Mouse (Mus musculus): ENCODE measurements at regions not wholly inside any gene's neighbourhood (a gene's known extent, or its start where the extent isn't known, plus 50 kb on each side); places are given as distances from the start of the nearest gene placed in this dataset.

DNA sequence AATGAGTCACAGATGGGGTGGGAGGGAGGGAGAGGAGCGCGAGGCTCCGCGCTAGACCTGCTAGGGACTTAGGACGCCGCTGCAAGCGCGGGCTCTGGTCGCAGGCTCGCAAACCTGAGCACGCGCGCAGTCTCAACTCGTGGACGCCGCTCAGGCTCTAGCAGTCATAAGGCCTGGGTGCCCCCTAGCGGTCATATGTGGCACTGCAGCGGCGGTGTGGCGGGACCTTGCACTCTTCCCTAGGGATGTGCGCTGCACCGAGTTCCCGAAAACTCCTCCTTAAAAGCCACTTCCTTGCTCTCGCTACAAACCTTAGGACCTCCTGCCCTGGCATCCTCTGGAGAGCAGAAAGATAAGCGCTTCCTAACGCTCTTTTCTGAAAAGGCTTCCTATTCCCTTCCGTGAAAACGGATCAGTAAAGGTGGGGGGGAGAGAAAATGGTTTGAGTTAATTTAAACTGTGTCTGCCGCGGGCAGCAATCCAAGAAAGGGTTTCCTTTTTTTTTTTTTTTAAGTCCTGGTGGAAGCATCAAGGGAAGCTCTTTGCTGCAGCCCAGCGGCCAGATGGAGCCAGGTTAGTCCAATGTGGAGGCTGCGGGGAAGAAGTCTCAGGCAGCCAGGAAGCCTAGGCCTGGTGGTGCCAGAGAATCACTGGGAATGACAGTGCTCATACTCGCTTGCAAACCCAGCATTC is 50.7 kb upstream of the Kdm8 start:
- peak; percentile 98 for DNase-seq (ENCODE audit: low spot score)
